Mouse (Mus musculus) hindbrain, postnatal 0 days (tissue): ENCODE measurements around the gene Pde2a. TPM values are rescaled to one million over a fixed set of nuclear protein-coding genes. Genes with fewer than 3 reads are reported as not detected.

Experiments used
- ATAC-seq: fragments of 200-750 bp; cut with Nextera tagmentation; 2 replicates; pipeline ENCODE4 v1.8.0; 2017; ENCODE audit warnings: mild to moderate bottlenecking, moderate TSS enrichment, moderate library complexity
- DNase-seq: peaks from one replicate; pipeline ENCODE4 v3.0.0-alpha.2; 2015; ENCODE audit warnings: low spot score
- H3K27ac ChIP-seq: fragments of 300-500 bp; sonication (generic); 2 replicates; pipeline ENCODE4 v1.5.1; 2014; ENCODE audit warnings: mild to moderate bottlenecking
- H3K27me3 ChIP-seq: fragments of 300-500 bp; sonication (generic); 2 replicates; pipeline ENCODE4 v1.6.1; 2014; ENCODE audit warnings: low read length, mixed read lengths; ENCODE audit not compliant: insufficient read depth
- H3K36me3 ChIP-seq: fragments of 300-500 bp; sonication (generic); 2 replicates; pipeline ENCODE4 v1.6.1; 2014; ENCODE audit warnings: low read length, mixed read lengths; ENCODE audit not compliant: insufficient read depth
- H3K4me1 ChIP-seq: fragments of 300-500 bp; sonication (generic); 2 replicates; pipeline ENCODE4 v1.6.1; 2014; ENCODE audit warnings: antibody characterized with exemption, low read length, mixed read lengths; ENCODE audit not compliant: insufficient read depth
- H3K4me2 ChIP-seq: fragments of 300-500 bp; sonication (generic); 2 replicates; pipeline ENCODE4 v1.6.1; 2014; ENCODE audit warnings: low read depth, mild to moderate bottlenecking, low read length, moderate library complexity, mixed read lengths
- H3K4me3 ChIP-seq: fragments of 300-500 bp; sonication (generic); 2 replicates; pipeline ENCODE4 v1.5.1; 2014; ENCODE audit warnings: low read length
- H3K9ac ChIP-seq: fragments of 300-500 bp; sonication (generic); replicated peaks from 2 replicates; pipeline ENCODE4 v1.6.1; 2014; ENCODE audit warnings: mild to moderate bottlenecking, low read length, moderate library complexity, mixed read lengths
- H3K9me3 ChIP-seq: fragments of 300-500 bp; sonication (generic); 2 replicates; pipeline ENCODE4 v1.6.1; 2016; ENCODE audit warnings: low read length, mixed read lengths
- CTCF ChIP-seq: IDR thresholded peaks from 2 replicates; pipeline ENCODE4 v1.5.1; 2016; ENCODE audit warnings: antibody characterized with exemption, control low read depth, low read depth
- WGBS: fragments of 180-500 bp; shearing (Covaris S2); extraction: QIAGEN DNeasy Blood & Tissue Kit; methylation state at CpG from one replicate; pipeline ENCODE4 v1.1.7; 2014; 5-methylcytosine and 5-hydroxymethylcytosine counted together
- polyA plus RNA-seq: library from polyadenylated mRNA; unstranded; fragments of >200 nt; fragmentation: Nextera tagmentation; extraction: Ambion mirVana; gene quantifications from 2 replicates; pipeline ENCODE4 v1.2.1, GENCODE M21; 2015
- total RNA-seq: library from RNA; depleted of rRNA; stranded (reverse); fragments of >200 nt; gene quantifications from 2 replicates; pipeline ENCODE4 v1.2.3, GENCODE M21; 2014

Pde2a gene
- total and polyA plus RNA-seq, 2 experiments from 2014 or later, result 27.1 to 55.8 TPM

DNA sequence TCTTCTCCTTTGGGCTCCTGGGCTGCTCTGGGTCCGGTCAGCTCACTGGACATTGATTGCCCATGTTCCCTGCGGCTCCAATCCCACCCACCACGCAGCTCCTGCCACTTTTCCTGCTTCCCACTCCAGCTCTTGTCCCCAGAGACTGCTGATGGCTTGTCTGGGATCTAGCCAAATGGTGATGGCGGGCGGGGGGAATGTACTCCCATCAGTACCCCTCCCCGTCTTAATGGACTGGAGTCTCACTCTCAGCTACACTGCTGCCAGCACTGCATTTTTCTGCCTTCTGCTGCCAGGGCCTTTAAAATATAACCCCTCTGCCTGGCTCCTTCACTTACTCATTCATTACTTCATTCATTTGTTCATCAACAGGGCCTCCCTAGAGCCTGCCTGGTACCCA lies 2.5 kb downstream of the Pde2a start:
- Histone ChIP-seq H3K36me3 (no peaks in the 10 kb centered on the region), H3K9me3 (no peaks in the 10 kb centered on the region), H3K4me1 (peaks cover 16% of the 10 kb centered on the region), H3K4me3 (no peak overlapping the region), H3K9ac (no peak overlapping the region), H3K27me3 (no peaks in the 10 kb centered on the region), H3K4me2 (no peak overlapping the region), H3K27ac (no peak overlapping the region)
- TF ChIP-seq CTCF, result no peak
- 37% methylated on average over 6 of the region's 6 CpGs for WGBS
- ATAC-seq (no peak), DNase-seq (peak; percentile 58)

DNA sequence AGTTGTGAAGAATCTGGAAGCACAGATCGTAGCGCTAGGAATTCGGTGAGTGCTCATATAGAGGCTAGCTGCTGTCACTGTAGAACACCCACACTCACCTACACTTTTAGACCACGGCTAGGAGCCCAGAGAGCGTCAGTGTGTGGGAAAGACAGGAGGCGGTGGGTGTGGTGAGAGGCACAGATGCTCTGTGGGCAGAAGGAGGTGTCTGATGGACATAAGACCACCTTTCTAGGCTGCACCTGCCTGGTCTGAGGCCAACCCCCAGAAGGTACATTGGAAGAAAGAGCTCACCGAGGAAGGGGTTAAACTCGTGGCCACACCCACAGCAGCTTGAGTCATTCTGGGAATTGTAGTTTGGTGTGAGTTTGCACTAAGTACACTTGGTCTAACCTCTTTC lies 5.2 kb downstream of the Pde2a start:
- H3K4me1 ChIP-seq, result peaks cover 11% of the 10 kb centered on the region
- ATAC-seq, result peak; percentile 5; the same call in 1 of the 2 replicates
- no peak overlapping the region for H3K27ac ChIP-seq
- no peak overlapping the region for H3K4me2 ChIP-seq
- no peaks in the 10 kb centered on the region for H3K9me3 ChIP-seq
- H3K9ac ChIP-seq, result no peak overlapping the region
- no peak for TF ChIP-seq CTCF
- no peaks in the 10 kb centered on the region for H3K27me3 ChIP-seq
- WGBS, result 74% methylated on average over 8 of the region's 8 CpGs
- H3K4me3 ChIP-seq, result no peak overlapping the region
- DNase-seq, result no peak
- H3K36me3 ChIP-seq, result no peaks in the 10 kb centered on the region

DNA sequence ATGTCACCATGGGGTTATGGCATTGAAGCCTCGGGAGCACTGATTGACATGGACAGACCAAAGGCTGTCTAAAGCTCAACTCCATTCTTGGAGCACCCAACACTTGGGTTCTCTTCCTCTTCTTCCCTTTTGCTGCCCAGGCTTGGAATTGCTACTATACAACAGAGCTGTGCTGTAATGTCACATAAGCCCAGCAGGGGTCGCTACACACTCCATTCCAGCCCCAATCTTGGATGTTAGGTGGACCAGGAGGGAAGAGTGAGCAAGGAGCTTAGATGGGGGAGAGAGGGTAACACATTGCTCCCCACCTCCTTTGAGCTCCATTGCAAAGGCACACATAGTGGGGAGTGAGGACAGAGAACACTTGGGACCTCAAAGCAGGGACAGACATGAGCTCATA lies 6.2 kb downstream of the Pde2a start:
- peak; percentile 69 for DNase-seq
- Histone ChIP-seq H3K27me3 (no peaks in the 10 kb centered on the region), H3K4me3 (no peak overlapping the region), H3K36me3 (no peaks in the 10 kb centered on the region), H3K27ac (no peak overlapping the region), H3K9ac (no peak overlapping the region), H3K9me3 (no peaks in the 10 kb centered on the region), H3K4me1 (peaks cover 11% of the 10 kb centered on the region), H3K4me2 (no peak overlapping the region)
- peak; percentile 89 for TF ChIP-seq CTCF
- 0 out of 2 replicates have a peak, but pooled peaks have one; percentile 2 for ATAC-seq
- WGBS, result 11% methylated on average over 2 of the region's 2 CpGs

DNA sequence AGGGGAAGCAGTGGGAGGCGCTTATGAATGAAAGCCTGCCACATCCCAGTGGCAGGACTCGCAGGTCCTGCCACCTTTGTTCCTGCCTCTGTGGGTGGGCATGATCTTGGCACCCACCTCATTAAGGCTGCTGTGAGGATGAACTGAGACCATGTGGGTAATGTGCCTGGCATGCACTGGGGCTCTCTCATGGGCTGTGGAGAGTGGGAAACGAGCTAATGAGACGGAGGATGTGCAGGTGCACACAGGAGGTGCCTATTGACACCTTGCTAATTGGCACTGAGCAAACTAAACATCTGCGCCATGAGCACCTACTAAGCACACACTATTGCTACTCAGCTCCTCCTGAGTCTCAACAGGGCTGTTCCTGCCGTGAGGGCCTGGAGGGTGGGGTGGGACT lies 13.5 kb downstream of the Pde2a start:
- no peak for DNase-seq
- TF ChIP-seq CTCF, result no peak
- Histone ChIP-seq H3K4me1 (no peaks in the 10 kb centered on the region), H3K4me3 (no peak overlapping the region), H3K36me3 (no peaks in the 10 kb centered on the region), H3K4me2 (no peak overlapping the region), H3K9ac (no peak overlapping the region), H3K27ac (no peak overlapping the region), H3K27me3 (no peaks in the 10 kb centered on the region), H3K9me3 (no peaks in the 10 kb centered on the region)
- 48% methylated on average over 6 of the region's 6 CpGs for WGBS
- ATAC-seq, result no peak

DNA sequence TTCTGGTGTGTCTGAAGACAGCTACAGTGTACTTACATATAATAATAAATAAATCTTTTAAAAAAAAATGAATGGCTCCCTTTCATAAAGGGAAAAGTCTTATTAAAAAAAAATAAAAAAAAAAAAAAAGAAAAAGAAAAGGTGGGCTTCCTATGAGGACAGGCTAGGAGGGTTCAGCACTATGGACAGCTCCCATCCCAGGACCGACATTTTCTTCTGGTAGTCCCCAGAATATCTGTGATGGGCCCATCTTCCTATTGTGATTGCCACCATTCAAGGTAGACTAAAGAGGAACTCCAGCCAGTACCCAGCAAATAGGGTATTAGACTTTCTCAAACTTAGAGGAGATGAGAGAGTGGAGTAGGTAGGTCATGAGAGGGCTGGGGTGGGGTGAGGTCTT lies 16.4 kb downstream of the Pde2a start:
- no peak overlapping the region for H3K4me2 ChIP-seq
- no peak overlapping the region for H3K9ac ChIP-seq
- H3K27me3 ChIP-seq, result no peaks in the 10 kb centered on the region
- H3K4me1 ChIP-seq, result no peaks in the 10 kb centered on the region
- no peaks in the 10 kb centered on the region for H3K9me3 ChIP-seq
- DNase-seq (no peak), ATAC-seq (no peak)
- H3K27ac ChIP-seq, result no peak overlapping the region
- 21% methylated on average over 1 of the region's 1 CpGs for WGBS
- H3K4me3 ChIP-seq, result no peak overlapping the region
- TF ChIP-seq CTCF, result no peak
- H3K36me3 ChIP-seq, result no peaks in the 10 kb centered on the region

DNA sequence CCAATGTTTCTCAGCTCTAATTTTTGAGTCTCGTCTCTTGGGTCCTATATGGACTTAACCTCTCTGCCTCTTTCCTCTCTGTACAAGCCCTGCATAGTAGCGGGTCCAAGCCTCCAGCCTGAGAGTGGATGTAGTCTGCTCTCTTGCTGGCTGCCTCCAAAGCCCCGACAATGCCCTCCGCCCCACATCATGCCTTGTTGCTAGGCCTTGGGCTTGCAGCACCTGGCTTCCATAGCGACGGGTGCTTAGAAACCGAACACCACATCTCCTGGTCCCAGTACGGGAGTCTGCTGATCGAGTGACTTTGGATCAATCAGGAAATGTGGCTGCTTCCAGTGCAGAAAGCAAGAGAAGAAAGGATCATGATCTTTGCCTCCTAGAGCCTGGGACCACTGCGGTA lies 21.6 kb downstream of the Pde2a start:
- no peaks in the 10 kb centered on the region for H3K9me3 ChIP-seq
- TF ChIP-seq CTCF, result no peak
- 0 out of 2 replicates have a peak, but pooled peaks cover 3% of the 10 kb centered on the region for H3K4me1 ChIP-seq
- peak; percentile 33 for ATAC-seq
- H3K9ac ChIP-seq, result no peak overlapping the region
- no peaks in the 10 kb centered on the region for H3K36me3 ChIP-seq
- no peaks in the 10 kb centered on the region for H3K27me3 ChIP-seq
- H3K4me3 ChIP-seq, result no peak overlapping the region
- H3K4me2 ChIP-seq, result no peak overlapping the region
- no peak for DNase-seq
- WGBS, result 53% methylated on average over 10 of the region's 10 CpGs
- peak overlapping the region; percentile 32; the same call in 1 of the 2 replicates for H3K27ac ChIP-seq

DNA sequence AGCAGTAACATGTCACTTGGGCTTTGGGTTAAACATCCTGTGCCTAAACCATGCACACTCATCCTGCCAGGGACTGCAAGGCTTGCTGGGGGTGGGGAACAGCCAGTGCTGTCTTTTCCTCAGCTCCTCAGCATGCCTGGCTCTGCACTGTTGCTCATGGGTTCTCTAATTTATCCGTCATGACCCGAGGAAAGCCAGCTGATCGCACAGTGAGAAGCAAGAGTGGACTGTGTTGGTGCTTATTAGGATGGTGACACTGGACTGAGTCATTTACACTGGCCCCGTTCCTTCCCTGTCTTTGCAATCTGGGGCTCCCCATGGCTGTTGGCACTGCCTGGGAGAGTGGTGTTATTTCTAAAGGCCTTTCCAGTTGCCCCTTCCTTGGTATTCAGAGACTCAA lies 22.7 kb downstream of the Pde2a start:
- ATAC-seq (no peak), DNase-seq (no peak)
- TF ChIP-seq CTCF, result no peak
- Histone ChIP-seq H3K4me3 (no peak overlapping the region), H3K4me1 (0 out of 2 replicates have a peak, but pooled peaks cover 3% of the 10 kb centered on the region), H3K4me2 (no peak overlapping the region), H3K9ac (no peak overlapping the region), H3K27ac (no peak overlapping the region), H3K27me3 (no peaks in the 10 kb centered on the region), H3K36me3 (no peaks in the 10 kb centered on the region), H3K9me3 (no peaks in the 10 kb centered on the region)
- WGBS, result 58% methylated on average over 4 of the region's 4 CpGs
